In genomic region chr2:45246061-45246945, GRCm38 (mm10) we compare ENCODE assay signal across 10 mouse cellular contexts.
A peak's percentile ranks its signal among the peaks of the same experiment; 100 is the strongest.
DNase-seq lines count a peak whose midpoint lies in the region; ATAC-seq and TF ChIP-seq lines count a peak whose summit lies in the region.
"Had no signal": no experiment of that assay in that cellular context is flagged by ENCODE, and none has a peak within 500 bp of the region (broad histone marks: within the 10 kb centered on the region; RNA-seq: fewer than 3 reads in every experiment).

No protein-coding gene starts in this region.

- H3K4me1 ChIP-seq in forebrain, postnatal 0 days (ENCODE audit: insufficient read depth) = peaks cover 4% of the 10 kb centered on the region; the same call in 1 of the 2 replicates
- H3K4me1 ChIP-seq in forebrain, embryonic 14.5 days (ENCODE audit: control insufficient read depth, insufficient read depth, low read length) = no peaks in the 10 kb centered on the region
- H3K4me1 ChIP-seq in heart, embryonic 12.5 days (replicated peaks) = peaks cover 4% of the 10 kb centered on the region
- no peaks in the 10 kb centered on the region for H3K4me1 ChIP-seq in forebrain, embryonic 12.5 days
- H3K4me1 ChIP-seq in cerebellum, adult 2 months (ENCODE audit: control insufficient read depth, insufficient read depth, low read length) = no peaks in the 10 kb centered on the region

- ATAC-seq in forebrain, postnatal 0 days = peak; percentile 78
- ATAC-seq in forebrain, embryonic 14.5 days = no peak
- ATAC-seq in heart, embryonic 12.5 days (ENCODE audit: insufficient number of reproducible peaks, low FRiP score) = no peak
- ATAC-seq in forebrain, embryonic 12.5 days (ENCODE audit: low FRiP score) = no peak
- ATAC-seq: midbrain, embryonic 16.5 days had no signal

- no peak overlapping the region for H3K4me3 ChIP-seq in forebrain, postnatal 0 days (ENCODE audit: low read depth, low read length)
- no peak overlapping the region for H3K4me3 ChIP-seq in forebrain, embryonic 14.5 days (ENCODE audit: low read depth, low read length)
- H3K4me3 ChIP-seq in heart, embryonic 12.5 days = no peak overlapping the region
- no peak overlapping the region for H3K4me3 ChIP-seq in forebrain, embryonic 12.5 days (replicated peaks)
- H3K4me3 ChIP-seq in cerebellum, adult 2 months (replicated peaks; ENCODE audit: insufficient read depth, low read depth, low read length) = no peak overlapping the region

- 76% methylated on average over 10 of the region's 10 CpGs for WGBS in forebrain, postnatal 0 days
- WGBS in forebrain, embryonic 14.5 days = 80% methylated on average over 10 of the region's 10 CpGs
- 67% methylated on average over 10 of the region's 10 CpGs for WGBS in heart, embryonic 12.5 days
- 84% methylated on average over 10 of the region's 10 CpGs for WGBS in forebrain, embryonic 12.5 days
- WGBS in cerebellum, adult 2 months = 42% methylated on average over 10 of the region's 10 CpGs

- no peaks in the 10 kb centered on the region for H3K9me3 ChIP-seq in forebrain, postnatal 0 days (ENCODE audit: low read length)
- H3K9me3 ChIP-seq in forebrain, embryonic 14.5 days (replicated peaks; ENCODE audit: control insufficient read depth, low read length) = no peaks in the 10 kb centered on the region
- H3K9me3 ChIP-seq in heart, embryonic 12.5 days (replicated peaks) = no peaks in the 10 kb centered on the region
- H3K9me3 ChIP-seq in forebrain, embryonic 12.5 days = no peaks in the 10 kb centered on the region

- no peak overlapping the region for H3K27ac ChIP-seq in forebrain, postnatal 0 days (ENCODE audit: low read depth, low read length)
- no peak overlapping the region for H3K27ac ChIP-seq in forebrain, embryonic 14.5 days (ENCODE audit: low read depth, low read length)
- peak overlapping the region; percentile 33; the same call in 1 of the 2 replicates for H3K27ac ChIP-seq in heart, embryonic 12.5 days (ENCODE audit: poor library complexity, severe bottlenecking)
- no peak overlapping the region for H3K27ac ChIP-seq in forebrain, embryonic 12.5 days
- no peak overlapping the region for H3K27ac ChIP-seq in cerebellum, adult 2 months (ENCODE audit: insufficient read depth, low read length)

- no peaks in the 10 kb centered on the region for H3K27me3 ChIP-seq in forebrain, postnatal 0 days (ENCODE audit: insufficient read depth, low read length)
- no peaks in the 10 kb centered on the region for H3K27me3 ChIP-seq in forebrain, embryonic 14.5 days (replicated peaks; ENCODE audit: control insufficient read depth, insufficient read depth, low read length)
- no peaks in the 10 kb centered on the region for H3K27me3 ChIP-seq in heart, embryonic 12.5 days (replicated peaks)
- no peaks in the 10 kb centered on the region for H3K27me3 ChIP-seq in forebrain, embryonic 12.5 days
- no peaks in the 10 kb centered on the region for H3K27me3 ChIP-seq in cerebellum, adult 2 months (ENCODE audit: control insufficient read depth, insufficient read depth, low read length)

- no peak for TF ChIP-seq POLR2A in cerebellum, adult 2 months (IDR thresholded peaks at IDR 0.05; ENCODE audit: borderline replicate concordance, insufficient read depth, low read length)

- TF ChIP-seq CTCF in forebrain, postnatal 0 days (IDR thresholded peaks at IDR 0.05; ENCODE audit: low read depth) = no peak
- no peak for TF ChIP-seq CTCF in cerebellum, adult 2 months (IDR thresholded peaks at IDR 0.05; ENCODE audit: borderline replicate concordance, insufficient read depth, low read depth, low read length)

- DNase-seq in forebrain, postnatal 0 days = peak; percentile 9
- no peak for DNase-seq in forebrain, embryonic 14.5 days (ENCODE audit: low spot score)
- peak; percentile 54 for DNase-seq in 416B (ENCODE audit: low read depth)
- DNase-seq in lung, postnatal 36 days = peak; percentile 53
- DNase-seq in cerebellum, adult 2 months = no peak
- DNase-seq in testis, postnatal 10 days (ENCODE audit: low spot score) = no peak
- DNase-seq: spleen, adult 18-20 months had no signal

- H3K4me2 ChIP-seq in forebrain, postnatal 0 days (ENCODE audit: low read depth) = no peak overlapping the region
- H3K4me2 ChIP-seq in forebrain, embryonic 14.5 days (ENCODE audit: low read length) = no peak overlapping the region
- no peak overlapping the region for H3K4me2 ChIP-seq in heart, embryonic 12.5 days
- no peak overlapping the region for H3K4me2 ChIP-seq in forebrain, embryonic 12.5 days

- no peak overlapping the region for H3K9ac ChIP-seq in forebrain, postnatal 0 days
- no peak overlapping the region for H3K9ac ChIP-seq in forebrain, embryonic 14.5 days (ENCODE audit: low read length)
- H3K9ac ChIP-seq in heart, embryonic 12.5 days = no peak overlapping the region
- no peak overlapping the region for H3K9ac ChIP-seq in forebrain, embryonic 12.5 days

- no peaks in the 10 kb centered on the region for H3K36me3 ChIP-seq in forebrain, postnatal 0 days (ENCODE audit: insufficient read depth)
- H3K36me3 ChIP-seq in forebrain, embryonic 14.5 days (ENCODE audit: control insufficient read depth, insufficient read depth, low read length) = no peaks in the 10 kb centered on the region
- no peaks in the 10 kb centered on the region for H3K36me3 ChIP-seq in heart, embryonic 12.5 days
- no peaks in the 10 kb centered on the region for H3K36me3 ChIP-seq in forebrain, embryonic 12.5 days (replicated peaks)

Comparison
In these comparisons a context has a peak if more than half of its experiments do, and no peak if none do; other contexts are left out.
1. DNase-seq: peak in forebrain, postnatal 0 days (single experiment), 416B (single experiment) and lung, postnatal 36 days (single experiment); none in forebrain, embryonic 14.5 days (single experiment), cerebellum, adult 2 months (0 of 2) and testis, postnatal 10 days (single experiment).